Mouse (Mus musculus) liver, embryonic 14.5 days (tissue): Measurements from ENCODE around the gene Fam122a. TPM values are rescaled to one million over a fixed set of nuclear protein-coding genes. Genes with fewer than 3 reads are reported as not detected.

ENCODE experiments used
- ATAC-seq: fragments of 200-750 bp; cut with Nextera tagmentation; 2 replicates; pipeline ENCODE4 v1.8.0; 2017; ENCODE audit warnings: moderate number of reproducible peaks, mild to moderate bottlenecking, moderate library complexity; ENCODE audit not compliant: insufficient read depth
- DNase-seq, 3 experiments: peaks; one replicate each; pipeline ENCODE4 v3.0.0-alpha.2; 2012 to 2013; ENCODE audit warnings: low read depth in 3 of 3, low spot score in 3 of 3
- H3K27ac ChIP-seq: fragments of 300-500 bp; sonication (generic); 2 replicates; pipeline ENCODE4 v1.5.1; 2014; ENCODE audit warnings: moderate library complexity, mild to moderate bottlenecking, control low read depth, inconsistent platforms
- H3K27me3 ChIP-seq: fragments of 300-500 bp; sonication (generic); 2 replicates; pipeline ENCODE4 v1.6.1; 2014; ENCODE audit warnings: mild to moderate bottlenecking, low read length, moderate library complexity; ENCODE audit not compliant: control insufficient read depth, insufficient read depth
- H3K36me3 ChIP-seq: fragments of 300-500 bp; sonication (generic); replicated peaks from 2 replicates; pipeline ENCODE4 v1.6.1; 2014; ENCODE audit warnings: low read depth; ENCODE audit not compliant: control insufficient read depth, insufficient read depth
- H3K4me1 ChIP-seq, 2 experiments: fragments of 200-500 bp in 1 of 2; fragments of 300-500 bp in 1 of 2; sonication (generic) in 1 of 2; replicated peaks; 2 replicates each; pipeline ENCODE4 v1.6.1; 2012 to 2014; ENCODE audit warnings: antibody characterized with exemption in 1 of 2, inconsistent platforms in 1 of 2, low read length in 1 of 2; ENCODE audit not compliant: control insufficient read depth in 2 of 2, insufficient read depth in 2 of 2
- H3K4me2 ChIP-seq: fragments of 300-500 bp; sonication (generic); 2 replicates; pipeline ENCODE4 v1.6.1; 2014; ENCODE audit warnings: low read depth, mild to moderate bottlenecking, control low read depth, moderate library complexity
- H3K4me3 ChIP-seq, 2 experiments: fragments of 200-500 bp in 1 of 2; fragments of 300-500 bp in 1 of 2; sonication (generic) in 1 of 2; 2 replicates each; pipeline ENCODE4 v1.5.1; 2012 to 2014; ENCODE audit warnings: low read depth in 2 of 2, low read length in 2 of 2, mild to moderate bottlenecking in 2 of 2, control low read depth in 1 of 2, inconsistent platforms in 1 of 2, moderate library complexity in 1 of 2; ENCODE audit not compliant: insufficient read depth in 1 of 2
- H3K9ac ChIP-seq: fragments of 300-500 bp; sonication (generic); replicated peaks from 2 replicates; pipeline ENCODE4 v1.6.1; 2014; ENCODE audit warnings: mild to moderate bottlenecking, control low read depth, moderate library complexity
- H3K9me3 ChIP-seq: fragments of 300-500 bp; sonication (generic); 2 replicates; pipeline ENCODE4 v1.6.1; 2016; ENCODE audit warnings: low read length, mixed read lengths; ENCODE audit not compliant: control insufficient read depth
- CTCF ChIP-seq: IDR thresholded peaks from 2 replicates; pipeline ENCODE4 v1.5.1; 2016; ENCODE audit warnings: antibody characterized with exemption, low read depth, control low read depth
- EP300 ChIP-seq: IDR thresholded peaks from 2 replicates; pipeline ENCODE4 v1.6.1; 2016; ENCODE audit warnings: antibody characterized with exemption, low read depth
- WGBS: fragments of 180-500 bp; shearing (Covaris S2); extraction: QIAGEN DNeasy Blood & Tissue Kit; methylation state at CpG from one replicate; pipeline ENCODE4 v1.1.7; 2014; ENCODE audit not compliant: insufficient replicate concordance; 5-methylcytosine and 5-hydroxymethylcytosine counted together
- polyA plus RNA-seq, 2 experiments: library from polyadenylated mRNA; depleted of rRNA in 1 of 2; stranded (reverse) in 1 of 2; unstranded in 1 of 2; fragments of >200 nt; fragmentation: Nextera tagmentation in 1 of 2; extraction: Ambion mirVana in 1 of 2; gene quantifications; 2 replicates each; pipeline versions ENCODE4 v1.2.1 to v1.2.3; 2012 to 2014

Fam122a gene
- polyA plus RNA-seq, 2 experiments = 14.9 to 22.8 TPM

- no peak for TF ChIP-seq CTCF
- no peak for TF ChIP-seq EP300
- H3K4me1 ChIP-seq = peaks cover 0 to 2% of the 10 kb centered on the region in 2 experiments; a peak in 1 of 4 replicates
- no peak for DNase-seq
- H3K4me2 ChIP-seq = no peak overlapping the region
- no peak overlapping the region for H3K9ac ChIP-seq
- no peak overlapping the region for H3K4me3 ChIP-seq
- no peaks in the 10 kb centered on the region for H3K36me3 ChIP-seq
- no peaks in the 10 kb centered on the region for H3K27me3 ChIP-seq
- H3K27ac ChIP-seq = no peak overlapping the region
- 74% methylated on average over 10 of the region's 10 CpGs for WGBS
- no peaks in the 10 kb centered on the region for H3K9me3 ChIP-seq
- ATAC-seq = no peak
Observed at GRCm38 (mm10) chr19:24502736-24503421, 25.7 kb upstream of the Fam122a start.

GRCm38 (mm10) chr19:24501525-24501924, 24.4 kb upstream of the Fam122a start:
- Histone ChIP-seq H3K4me3 (no peak overlapping the region), H3K27me3 (no peaks in the 10 kb centered on the region), H3K4me1 (0 out of 4 replicates have a peak, but pooled peaks cover 0 to 2% of the 10 kb centered on the region in 2 experiments), H3K9me3 (no peaks in the 10 kb centered on the region), H3K9ac (no peak overlapping the region), H3K27ac (no peak overlapping the region), H3K4me2 (no peak overlapping the region), H3K36me3 (no peaks in the 10 kb centered on the region)
- TF ChIP-seq CTCF = no peak
- no peak for TF ChIP-seq EP300
- ATAC-seq (no peak), DNase-seq (no peak)

- Histone ChIP-seq H3K9ac (no peak overlapping the region), H3K27ac (no peak overlapping the region), H3K36me3 (no peaks in the 10 kb centered on the region), H3K27me3 (no peaks in the 10 kb centered on the region), H3K4me2 (no peak overlapping the region), H3K9me3 (no peaks in the 10 kb centered on the region), H3K4me1 (0 out of 4 replicates have a peak, but pooled peaks cover 0 to 2% of the 10 kb centered on the region in 2 experiments), H3K4me3 (no peak overlapping the region)
- DNase-seq (no peak), ATAC-seq (no peak)
- 68% methylated on average over 5 of the region's 5 CpGs for WGBS
- TF ChIP-seq EP300 = no peak
- no peak for TF ChIP-seq CTCF
Observed at GRCm38 (mm10) chr19:24500431-24500830, 23.3 kb upstream of the Fam122a start.

- 74% methylated on average over 3 of the region's 3 CpGs for WGBS
- Histone ChIP-seq H3K27ac (no peak overlapping the region), H3K4me1 (0 out of 4 replicates have a peak, but pooled peaks cover 0 to 2% of the 10 kb centered on the region in 2 experiments), H3K27me3 (no peaks in the 10 kb centered on the region), H3K36me3 (no peaks in the 10 kb centered on the region), H3K4me3 (no peak overlapping the region), H3K9me3 (no peaks in the 10 kb centered on the region), H3K4me2 (no peak overlapping the region), H3K9ac (no peak overlapping the region)
- TF ChIP-seq CTCF = no peak
- no peak for TF ChIP-seq EP300
- DNase-seq (no peak), ATAC-seq (no peak)
Observed at GRCm38 (mm10) chr19:24499291-24499690, 22.1 kb upstream of the Fam122a start.

- no peaks in the 10 kb centered on the region for H3K9me3 ChIP-seq
- TF ChIP-seq CTCF (no peak), EP300 (no peak)
- DNase-seq (no peak), ATAC-seq (no peak)
- 49% methylated on average over 4 of the region's 4 CpGs for WGBS
- H3K27me3 ChIP-seq = no peaks in the 10 kb centered on the region
- no peak overlapping the region for H3K4me2 ChIP-seq
- no peak overlapping the region for H3K9ac ChIP-seq
- peaks cover 2 to 3% of the 10 kb centered on the region in 2 experiments; a peak in 1 of 4 replicates for H3K4me1 ChIP-seq
- no peaks in the 10 kb centered on the region for H3K36me3 ChIP-seq
- H3K4me3 ChIP-seq = no peak overlapping the region
- H3K27ac ChIP-seq = no peak overlapping the region
Observed at GRCm38 (mm10) chr19:24493887-24494286, 16.7 kb upstream of the Fam122a start.
